Mouse (Mus musculus) liver, embryonic 11.5 days (tissue): ENCODE results near the gene Cox8a. TPM values are rescaled to one million over a fixed set of nuclear protein-coding genes. Genes with fewer than 3 reads are reported as not detected.

Experiments used
- ATAC-seq: fragments of 200-750 bp; cut with Nextera tagmentation; replicated peaks from 2 replicates; pipeline ENCODE4 v1.8.0; 2017; ENCODE audit warnings: moderate number of reproducible peaks, mild to moderate bottlenecking, moderate TSS enrichment, moderate library complexity; ENCODE audit not compliant: low FRiP score
- DNase-seq: peaks from one replicate; pipeline ENCODE4 v3.0.0-alpha.2; 2017; ENCODE audit warnings: low spot score
- H3K27ac ChIP-seq: fragments of 300-500 bp; sonication (generic); 2 replicates; pipeline ENCODE4 v1.5.1; 2014; ENCODE audit warnings: mild to moderate bottlenecking, low read depth, low read length, control low read depth
- H3K27me3 ChIP-seq: fragments of 300-500 bp; sonication (generic); replicated peaks from 2 replicates; pipeline ENCODE4 v1.6.1; 2014; ENCODE audit warnings: low read length, mixed read lengths; ENCODE audit not compliant: control insufficient read depth, insufficient read depth
- H3K36me3 ChIP-seq: fragments of 300-500 bp; sonication (generic); 2 replicates; pipeline ENCODE4 v1.6.1; 2014; ENCODE audit warnings: mild to moderate bottlenecking, low read length, moderate library complexity, mixed read lengths; ENCODE audit not compliant: control insufficient read depth, insufficient read depth
- H3K4me1 ChIP-seq: fragments of 300-500 bp; sonication (generic); replicated peaks from 2 replicates; pipeline ENCODE4 v1.6.1; 2014; ENCODE audit warnings: low read length, mixed read lengths; ENCODE audit not compliant: control insufficient read depth, insufficient read depth
- H3K4me2 ChIP-seq: fragments of 300-500 bp; sonication (generic); 2 replicates; pipeline ENCODE4 v1.6.1; 2014; ENCODE audit warnings: mild to moderate bottlenecking, control low read depth, moderate library complexity
- H3K4me3 ChIP-seq: fragments of 300-500 bp; sonication (generic); 2 replicates; pipeline ENCODE4 v1.5.1; 2014; ENCODE audit warnings: low read depth, low read length, control low read depth
- H3K9ac ChIP-seq: fragments of 300-500 bp; sonication (generic); 2 replicates; pipeline ENCODE4 v1.6.1; 2014; ENCODE audit warnings: low read depth, low read length, control low read depth
- H3K9me3 ChIP-seq: fragments of 300-500 bp; sonication (generic); 2 replicates; pipeline ENCODE4 v1.6.1; 2016; ENCODE audit warnings: low read length, inconsistent platforms, mixed read lengths; ENCODE audit not compliant: control insufficient read depth
- WGBS: fragments of 180-500 bp; shearing (Covaris S2); extraction: QIAGEN DNeasy Blood & Tissue Kit; methylation state at CpG from one replicate; pipeline ENCODE4 v1.1.7; 2014; 5-methylcytosine and 5-hydroxymethylcytosine counted together
- polyA plus RNA-seq: library from polyadenylated mRNA; unstranded; fragments of >200 nt; fragmentation: Nextera tagmentation; extraction: Ambion mirVana; gene quantifications from 2 replicates; pipeline ENCODE4 v1.2.1, GENCODE M21; 2014

Cox8a gene
- polyA plus RNA-seq, 1 experiment from 2014 or later = 1,108 TPM

DNA sequence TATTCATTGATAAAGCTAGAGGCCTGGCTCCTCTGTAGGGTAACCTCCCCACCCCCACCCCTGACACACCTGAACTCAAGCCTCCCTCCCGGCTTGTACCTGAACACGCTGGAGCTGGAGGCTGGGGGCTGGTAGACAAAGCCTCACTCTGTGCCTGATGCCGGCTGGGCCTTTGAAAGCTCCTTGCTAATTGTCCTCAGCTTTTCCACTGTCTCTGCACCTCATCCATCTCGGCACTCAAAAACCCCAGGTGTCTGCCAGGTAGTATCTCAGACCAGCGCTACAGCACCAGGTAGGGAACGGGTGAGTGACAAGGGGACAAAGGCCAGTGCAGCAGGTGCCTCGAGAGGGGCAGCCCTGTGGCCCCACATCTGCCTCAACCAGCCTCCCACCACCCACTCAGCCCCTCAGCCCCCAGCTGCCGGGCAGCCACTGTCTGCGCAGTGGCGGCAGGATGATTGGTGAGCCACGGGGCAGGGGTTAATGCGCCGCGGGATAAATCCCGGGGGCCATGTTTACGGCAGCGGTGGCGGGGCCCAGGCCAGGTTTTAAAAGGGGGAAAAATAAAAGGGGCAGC, 31.6 kb downstream of the Cox8a start:
- Histone ChIP-seq H3K4me3 (no peak overlapping the region), H3K4me1 (peaks cover 3% of the 10 kb centered on the region; the same call in 1 of the 2 replicates), H3K4me2 (no peak overlapping the region), H3K36me3 (no peaks in the 10 kb centered on the region), H3K9ac (no peak overlapping the region), H3K9me3 (no peaks in the 10 kb centered on the region), H3K27ac (no peak overlapping the region), H3K27me3 (peaks cover 49% of the 10 kb centered on the region)
- no peak for ATAC-seq
- 19% methylated on average over 18 of the region's 18 CpGs for WGBS
- DNase-seq = no peak

DNA sequence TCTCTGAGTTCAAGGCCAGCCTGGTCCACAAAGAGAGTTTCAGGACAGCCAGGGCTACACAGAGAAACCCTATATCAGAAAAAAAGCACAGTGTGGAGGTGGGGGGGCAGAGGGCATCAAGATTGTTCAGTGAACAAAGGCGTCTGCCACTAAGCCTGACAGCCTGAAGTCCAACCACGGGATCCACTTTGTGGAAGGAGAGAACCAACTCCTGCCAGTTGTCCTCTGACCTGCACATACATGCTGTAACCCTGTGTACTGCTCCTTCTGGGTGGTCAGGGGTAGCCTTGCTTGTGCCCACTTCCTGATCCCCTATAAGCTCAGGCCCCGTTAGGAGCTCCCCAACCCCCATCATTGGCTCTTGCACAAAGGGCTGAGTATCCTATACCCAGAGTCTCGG, 32.4 kb downstream of the Cox8a start:
- no peak overlapping the region for H3K27ac ChIP-seq
- H3K27me3 ChIP-seq = peaks cover 55% of the 10 kb centered on the region
- H3K9ac ChIP-seq = no peak overlapping the region
- ATAC-seq = no peak
- no peak overlapping the region for H3K4me3 ChIP-seq
- no peaks in the 10 kb centered on the region for H3K36me3 ChIP-seq
- no peak for DNase-seq
- peaks cover 3% of the 10 kb centered on the region; the same call in 1 of the 2 replicates for H3K4me1 ChIP-seq
- 49% methylated on average over 4 of the region's 4 CpGs for WGBS
- no peaks in the 10 kb centered on the region for H3K9me3 ChIP-seq
- no peak overlapping the region for H3K4me2 ChIP-seq

DNA sequence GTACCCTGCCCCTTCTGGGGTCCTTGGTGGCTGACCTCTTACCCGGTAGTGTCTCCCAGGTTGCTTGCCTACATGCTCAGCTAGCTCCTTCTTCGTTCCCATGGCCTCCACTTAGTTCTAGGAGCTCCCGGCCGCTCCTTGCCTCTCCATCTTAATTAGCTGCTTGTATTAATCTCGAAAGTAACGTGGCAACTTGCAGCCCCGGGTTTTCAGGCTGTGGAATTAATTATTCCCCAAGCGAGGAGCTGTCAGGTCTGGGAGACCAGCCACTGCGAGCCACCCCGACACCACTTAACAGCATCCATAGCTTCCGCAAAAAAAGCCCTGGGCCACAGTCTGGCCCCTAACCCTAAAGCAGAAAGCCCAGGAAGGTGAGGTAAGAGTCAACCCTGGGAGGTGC, 34.0 kb downstream of the Cox8a start:
- 52% methylated on average over 11 of the region's 11 CpGs for WGBS
- H3K27me3 ChIP-seq = peaks cover 62% of the 10 kb centered on the region
- DNase-seq = no peak
- ATAC-seq = no peak
- H3K9ac ChIP-seq = no peak overlapping the region
- H3K4me3 ChIP-seq = no peak overlapping the region
- 0 out of 2 replicates have a peak, but pooled peaks cover 3% of the 10 kb centered on the region for H3K4me1 ChIP-seq
- H3K27ac ChIP-seq = no peak overlapping the region
- H3K36me3 ChIP-seq = no peaks in the 10 kb centered on the region
- H3K4me2 ChIP-seq = no peak overlapping the region
- H3K9me3 ChIP-seq = no peaks in the 10 kb centered on the region

DNA sequence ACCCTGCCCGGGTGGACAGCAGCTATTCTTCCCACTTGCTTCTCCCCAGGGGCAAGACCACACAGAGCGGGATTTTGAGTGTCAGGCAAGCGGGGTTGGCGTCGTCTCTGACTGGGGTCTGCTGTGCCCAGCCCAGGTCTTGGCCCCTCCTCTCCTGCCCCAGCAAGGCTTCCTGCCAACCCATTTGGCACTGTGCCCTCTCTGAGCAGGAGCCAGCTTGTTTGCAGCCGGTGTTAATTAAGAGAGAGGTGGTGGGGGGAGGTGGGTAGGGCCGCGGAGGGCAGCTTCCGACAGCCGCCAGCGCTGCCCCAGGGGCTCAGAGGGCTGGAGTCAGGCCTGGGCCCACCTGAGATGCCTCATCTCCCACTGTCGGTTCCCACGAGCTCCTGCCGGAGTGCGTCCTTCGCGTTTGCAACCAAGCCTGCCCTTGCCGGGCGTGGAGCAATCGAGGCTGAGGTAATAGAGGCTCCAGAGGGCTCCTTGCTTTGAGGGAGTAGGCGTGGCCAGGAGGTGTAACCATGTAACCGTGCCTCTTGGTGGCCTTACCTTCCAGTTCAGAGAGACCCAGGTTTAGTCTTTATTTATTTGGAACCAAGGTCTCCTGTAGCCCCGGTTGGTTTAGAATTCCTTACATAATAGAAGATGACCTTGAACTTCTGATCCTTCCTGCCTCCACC, 35.0 kb downstream of the Cox8a start:
- 11% methylated on average over 23 of the region's 23 CpGs for WGBS
- no peak for DNase-seq
- Histone ChIP-seq H3K36me3 (no peaks in the 10 kb centered on the region), H3K4me2 (peak overlapping the region; percentile 10; the same call in 1 of the 2 replicates), H3K27ac (no peak overlapping the region), H3K9ac (no peak overlapping the region), H3K27me3 (peaks cover 70% of the 10 kb centered on the region), H3K4me3 (no peak overlapping the region), H3K9me3 (no peaks in the 10 kb centered on the region), H3K4me1 (0 out of 2 replicates have a peak, but pooled peaks cover 3% of the 10 kb centered on the region)
- ATAC-seq = no peak; the same call in 1 of the 2 replicates

DNA sequence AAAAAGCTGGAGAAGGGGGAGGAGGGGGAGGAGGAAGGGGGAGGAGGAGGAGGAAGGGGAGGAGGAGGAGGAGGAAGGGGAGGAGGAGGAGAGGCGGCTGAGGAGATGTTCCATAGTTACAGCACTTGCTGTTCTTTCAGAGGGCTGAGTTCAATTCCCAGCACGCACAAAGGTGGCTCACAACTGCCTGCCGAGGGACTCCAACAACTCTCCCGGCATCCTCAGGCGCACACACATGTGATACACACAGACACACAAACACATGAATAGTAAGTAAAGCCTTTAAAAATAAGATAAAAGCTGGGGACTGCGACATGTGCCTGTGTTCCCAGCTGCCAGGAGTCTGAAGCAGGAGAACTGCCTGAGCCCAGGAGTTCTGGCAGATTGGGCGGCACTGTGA, 35.9 kb downstream of the Cox8a start:
- Histone ChIP-seq H3K36me3 (no peaks in the 10 kb centered on the region), H3K4me3 (no peak overlapping the region), H3K9me3 (no peaks in the 10 kb centered on the region), H3K4me2 (no peak overlapping the region), H3K27ac (no peak overlapping the region), H3K9ac (no peak overlapping the region), H3K4me1 (0 out of 2 replicates have a peak, but pooled peaks cover 3% of the 10 kb centered on the region), H3K27me3 (peaks cover 68% of the 10 kb centered on the region)
- 62% methylated on average over 7 of the region's 7 CpGs for WGBS
- DNase-seq (no peak), ATAC-seq (no peak)

DNA sequence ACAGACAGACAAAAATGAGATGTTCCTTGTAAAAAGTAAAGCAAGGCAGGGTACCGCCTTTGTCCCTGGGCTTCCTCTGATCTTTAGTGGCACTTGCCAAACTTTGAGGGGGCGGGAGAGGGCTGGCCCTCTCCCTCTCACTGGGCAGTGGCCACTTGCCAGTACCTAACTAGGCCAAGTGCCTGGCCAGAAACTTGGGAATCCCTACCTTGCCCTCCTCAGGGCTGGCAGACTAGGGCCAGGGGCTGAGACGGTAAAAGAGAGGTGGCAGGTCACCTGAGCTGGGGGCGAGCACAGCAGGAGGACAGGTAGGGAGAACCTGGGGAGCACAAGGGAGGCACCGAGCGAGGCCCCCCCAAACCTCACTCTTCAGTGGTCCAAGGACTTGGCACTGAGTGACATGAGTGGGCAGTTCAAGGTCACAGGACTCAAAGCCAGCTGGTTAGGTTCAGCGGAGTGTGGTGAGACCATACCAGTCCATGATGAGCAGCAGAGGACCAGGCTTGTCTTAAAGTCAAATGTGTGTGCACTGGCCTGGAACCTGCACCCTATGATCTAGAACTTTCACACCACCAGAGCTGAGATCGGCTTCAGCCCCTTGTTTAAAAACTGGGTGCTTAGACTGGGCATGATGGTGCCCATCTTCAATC, 36.5 kb downstream of the Cox8a start:
- Histone ChIP-seq H3K27me3 (peaks cover 69% of the 10 kb centered on the region), H3K4me3 (no peak overlapping the region), H3K9me3 (no peaks in the 10 kb centered on the region), H3K4me1 (0 out of 2 replicates have a peak, but pooled peaks cover 7% of the 10 kb centered on the region), H3K9ac (no peak overlapping the region), H3K36me3 (no peaks in the 10 kb centered on the region), H3K27ac (no peak overlapping the region), H3K4me2 (no peak overlapping the region)
- DNase-seq (no peak), ATAC-seq (no peak)
- WGBS = 70% methylated on average over 8 of the region's 8 CpGs

DNA sequence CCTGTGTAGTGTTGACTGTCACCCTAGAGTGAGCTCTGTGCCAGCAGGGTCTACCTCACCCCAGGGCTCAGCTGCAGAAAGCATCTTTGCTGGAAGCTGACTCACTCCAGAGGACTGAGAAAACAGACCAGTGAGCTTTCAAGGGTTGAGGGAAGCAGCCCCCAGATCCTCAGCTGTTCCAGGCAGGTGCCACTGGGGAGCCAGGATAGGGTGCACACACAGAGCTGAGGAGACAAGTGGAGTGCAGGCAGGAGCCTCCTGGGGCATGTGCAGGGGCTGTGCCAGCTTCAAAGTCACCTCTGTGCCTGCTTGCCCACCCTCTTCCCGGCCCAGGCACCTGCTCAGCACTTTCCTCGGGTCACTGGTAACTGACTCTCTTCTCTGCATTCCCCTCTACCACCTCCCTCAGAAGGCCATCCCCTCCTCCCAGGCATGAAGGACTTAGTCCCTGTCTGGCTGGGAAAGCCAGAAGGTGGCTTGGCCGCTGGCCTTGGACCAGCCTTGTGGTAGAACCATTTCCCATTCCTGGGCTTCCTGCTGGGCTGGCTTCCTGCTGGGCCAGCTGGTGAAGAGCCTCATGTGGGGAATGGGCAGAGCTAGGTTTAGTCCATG, 38.5 kb downstream of the Cox8a start:
- no peak overlapping the region for H3K9ac ChIP-seq
- H3K4me3 ChIP-seq = no peak overlapping the region

DNA sequence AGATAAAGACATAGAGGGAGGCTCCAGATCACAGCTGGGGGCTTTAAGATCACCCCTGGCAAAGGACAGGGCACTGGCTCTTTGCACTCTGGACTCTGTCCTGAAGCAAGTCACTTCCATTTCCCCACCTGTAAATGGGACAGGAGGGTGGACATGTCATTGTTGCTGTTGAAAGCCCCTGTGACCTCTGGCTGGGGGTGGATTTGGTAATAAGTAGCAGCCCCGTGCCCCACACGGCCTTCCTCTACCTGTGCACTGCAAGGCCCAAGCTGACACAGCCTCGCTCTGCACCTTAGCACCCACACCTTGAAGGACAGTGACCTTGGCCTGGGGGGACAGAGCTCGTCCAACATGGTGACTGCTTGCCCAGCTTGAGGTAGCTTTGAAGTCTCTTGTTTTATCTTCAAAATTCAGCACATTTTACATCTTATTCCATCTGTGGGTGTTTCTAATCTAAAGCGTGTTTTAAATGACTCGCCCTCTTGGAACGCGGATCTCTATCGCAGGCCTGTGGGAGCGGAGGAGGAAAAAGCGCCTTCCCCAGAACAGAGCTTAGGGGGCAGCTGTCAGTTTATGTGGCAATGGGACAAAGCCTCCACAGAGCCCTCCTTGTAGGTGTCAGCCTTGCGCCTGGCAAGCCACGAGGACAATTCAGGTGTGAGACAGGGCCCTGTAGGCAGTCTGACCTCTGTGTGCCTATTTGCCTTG, 39.5 kb downstream of the Cox8a start:
- Histone ChIP-seq H3K27me3 (peaks cover 50% of the 10 kb centered on the region), H3K9me3 (no peaks in the 10 kb centered on the region), H3K27ac (no peak overlapping the region), H3K4me1 (0 out of 2 replicates have a peak, but pooled peaks cover 8% of the 10 kb centered on the region), H3K4me2 (no peak overlapping the region), H3K9ac (no peak overlapping the region), H3K4me3 (no peak overlapping the region), H3K36me3 (no peaks in the 10 kb centered on the region)
- ATAC-seq (no peak), DNase-seq (no peak)
- WGBS = 50% methylated on average over 13 of the region's 13 CpGs

More for the DNA sequence above, 38.5 kb downstream of the Cox8a start:
- H3K27me3 ChIP-seq = peaks cover 56% of the 10 kb centered on the region
- H3K36me3 ChIP-seq = no peaks in the 10 kb centered on the region
- H3K27ac ChIP-seq = no peak overlapping the region
- WGBS = 48% methylated on average over 3 of the region's 3 CpGs
- H3K4me2 ChIP-seq = no peak overlapping the region
- DNase-seq (no peak), ATAC-seq (no peak)
- 0 out of 2 replicates have a peak, but pooled peaks cover 8% of the 10 kb centered on the region for H3K4me1 ChIP-seq
- no peaks in the 10 kb centered on the region for H3K9me3 ChIP-seq
